Mouse (Mus musculus) layer of hippocampus, adult 11-12 months (tissue): ENCODE data around the gene Atp13a1.

ENCODE experiments used
- DNase-seq: peaks from one replicate; pipeline ENCODE4 v3.0.0; 2022; ENCODE audit warnings: low spot score

Atp13a1 gene

GRCm38 (mm10) chr8:69790773-69791367 lies at the start of gene Atp13a1, which contains the start of gene Zfp866:
Gene Atp13a1, plus strand, starts transcription at chr8:69791163.
Gene Zfp866, minus strand, starts transcription at chr8:69791178.
- DNase-seq: peak; percentile 87

GRCm38 (mm10) chr8:69741231-69741630 lies 49.7 kb upstream of the Atp13a1 start:
- no peak for DNase-seq

GRCm38 (mm10) chr8:69749544-69750454 lies 41.2 kb upstream of the Atp13a1 start, which contains the start of gene Zfp963:
Gene Zfp963, minus strand, starts transcription at chr8:69749970.
- DNase-seq: peak; percentile 96

DNA sequence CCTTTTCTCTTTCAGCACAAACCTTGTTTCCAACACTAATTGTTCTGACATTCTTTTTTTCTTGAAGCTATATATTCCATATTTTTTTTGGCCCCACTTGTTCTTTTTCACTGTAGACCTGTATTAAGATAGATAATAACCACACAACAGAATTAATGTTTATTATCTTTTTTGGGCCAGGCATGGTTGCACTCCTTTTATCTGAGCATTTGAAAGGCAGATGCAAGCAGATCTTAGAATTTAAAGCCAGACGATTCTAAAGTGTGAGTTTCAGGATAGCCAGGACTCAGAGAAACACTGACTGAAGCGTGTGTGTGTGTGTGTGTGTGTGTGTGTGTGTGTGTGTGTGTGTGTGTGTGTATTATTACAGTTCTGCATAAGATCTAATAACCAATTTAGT lies 38.5 kb upstream of the Atp13a1 start:
- DNase-seq: no peak

- DNase-seq: no peak
These were observed 32.6 kb upstream of the Atp13a1 start for GRCm38 (mm10) chr8:69758316-69758715.

DNA sequence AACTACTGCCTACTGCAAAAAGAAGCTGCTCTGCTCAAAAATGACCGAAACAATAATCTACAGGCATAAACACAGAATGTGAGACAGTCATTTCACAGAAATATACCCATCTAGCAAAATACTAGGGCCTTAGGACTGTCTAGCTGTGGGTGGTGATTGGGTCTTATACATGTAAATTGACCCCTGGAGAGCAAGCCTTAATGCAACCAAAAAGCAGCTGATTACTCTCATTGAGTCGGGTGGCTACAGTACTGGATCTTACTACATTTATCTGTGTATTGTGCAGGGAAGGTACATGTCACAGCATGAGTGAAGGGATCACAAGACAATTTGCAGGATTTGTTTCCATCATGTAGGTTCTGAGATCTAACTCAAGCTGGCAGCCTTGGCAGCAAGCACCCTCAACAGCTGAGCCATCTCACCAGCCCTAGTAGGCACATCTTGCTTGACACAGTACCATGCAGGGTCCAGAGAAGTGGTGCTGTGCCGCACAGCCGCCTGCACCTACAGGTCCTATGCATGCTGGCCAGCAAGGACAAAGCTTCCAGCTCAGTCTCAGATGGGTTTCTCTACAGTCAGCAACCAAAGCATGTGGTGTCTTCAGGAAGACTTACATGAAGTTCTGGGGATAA lies 29.0 kb upstream of the Atp13a1 start:
- DNase-seq: no peak

- DNase-seq: no peak
These were observed 19.7 kb upstream of the Atp13a1 start for GRCm38 (mm10) chr8:69771221-69771620.

GRCm38 (mm10) chr8:69772106-69772505 lies 18.9 kb upstream of the Atp13a1 start:
- no peak for DNase-seq

- DNase-seq: peak; percentile 92
These were observed 16.3 kb upstream of the Atp13a1 start, which contains the start of gene Gm20422 for GRCm38 (mm10) chr8:69774503-69775148. Gene Gm20422, minus strand, starts transcription at chr8:69774886.

- no peak for DNase-seq
These were observed 15.8 kb upstream of the Atp13a1 start for GRCm38 (mm10) chr8:69775149-69775534.

GRCm38 (mm10) chr8:69777111-69777510 lies 13.9 kb upstream of the Atp13a1 start:
- no peak for DNase-seq

DNA sequence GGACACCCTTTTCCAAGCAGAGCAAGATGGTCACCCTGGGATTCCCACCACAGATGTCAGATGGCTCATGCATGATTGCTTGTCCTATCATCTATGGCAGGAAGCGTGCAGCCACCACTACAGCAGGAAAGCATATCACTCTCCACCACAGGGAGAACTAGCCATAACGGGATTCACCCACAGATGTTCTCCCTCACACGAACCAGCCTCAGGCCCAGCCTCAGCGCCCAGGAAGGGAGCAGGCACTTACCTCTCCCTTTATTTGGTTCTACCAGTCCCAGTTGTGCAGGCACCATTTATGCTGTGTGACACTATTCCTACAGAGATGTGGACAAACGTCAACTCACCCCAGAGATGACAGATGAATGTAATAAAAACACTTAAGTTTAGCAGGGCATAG lies 1.9 kb upstream of the Atp13a1 start:
- DNase-seq: no peak

GRCm38 (mm10) chr8:69789731-69790130 lies 1.2 kb upstream of the Atp13a1 start:
- no peak for DNase-seq

- no peak for DNase-seq
These were observed 599 bp upstream of the Atp13a1 start for GRCm38 (mm10) chr8:69790364-69790763.

GRCm38 (mm10) chr8:69791415-69792068 lies 579 bp downstream of the Atp13a1 start:
- no peak for DNase-seq

DNA sequence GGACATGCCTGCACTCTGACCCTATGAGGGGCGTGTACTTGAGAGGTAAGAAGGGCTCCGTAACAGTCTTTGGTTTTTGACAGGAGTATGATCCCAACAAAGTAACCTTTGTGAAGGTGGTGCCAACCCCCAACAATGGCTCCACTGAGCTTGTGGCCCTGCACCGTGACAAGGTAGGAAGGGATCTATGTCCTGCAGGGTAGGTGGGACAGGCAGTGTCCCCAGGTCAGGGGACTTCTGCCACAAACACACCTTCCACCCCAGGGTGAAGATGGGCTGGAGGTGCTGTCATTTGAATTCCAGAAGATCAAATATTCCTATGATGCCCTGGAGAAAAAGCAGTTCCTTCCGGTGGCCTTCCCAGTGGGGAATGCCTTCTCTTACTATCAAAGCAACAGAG lies 2.7 kb downstream of the Atp13a1 start:
- no peak for DNase-seq

DNA sequence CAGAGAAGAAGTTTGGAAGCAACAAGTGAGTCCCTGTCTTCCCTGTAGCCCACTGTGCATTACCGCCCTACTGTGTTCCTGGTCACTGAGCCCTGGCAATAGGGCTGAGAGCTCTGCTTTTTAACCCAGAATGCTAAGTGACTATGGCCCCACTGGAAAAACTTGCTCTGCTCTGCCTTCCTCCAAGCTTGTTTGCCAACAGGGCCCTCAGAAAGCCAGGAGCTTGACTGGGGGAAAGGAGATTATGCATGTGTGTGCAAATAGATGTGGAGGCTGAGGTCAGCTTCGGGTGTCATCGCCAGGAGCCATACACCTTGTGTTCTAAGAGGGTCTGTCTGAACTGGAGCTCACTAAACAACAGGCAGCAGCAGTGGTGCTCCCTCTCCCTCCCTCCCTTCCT lies 3.1 kb downstream of the Atp13a1 start:
- no peak for DNase-seq

DNA sequence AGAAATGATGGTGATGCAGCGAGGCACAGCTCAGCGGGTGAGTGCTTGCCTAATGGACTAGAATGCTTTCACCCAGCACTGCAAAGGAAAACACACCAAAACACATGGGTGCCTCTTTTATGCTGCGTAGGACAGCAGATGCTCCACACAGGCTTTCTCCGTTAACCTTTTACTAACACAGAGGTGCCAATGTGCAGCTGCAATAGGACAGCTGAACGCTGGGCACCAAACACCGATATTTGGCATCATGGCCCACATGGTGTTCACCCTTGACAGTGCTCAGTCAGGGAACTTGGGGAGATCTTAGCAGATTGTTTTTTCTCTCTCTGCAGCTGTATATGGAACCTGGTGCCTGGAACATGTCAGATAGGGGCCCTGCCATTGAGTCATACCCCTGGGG lies 3.9 kb downstream of the Atp13a1 start:
- DNase-seq: no peak

DNA sequence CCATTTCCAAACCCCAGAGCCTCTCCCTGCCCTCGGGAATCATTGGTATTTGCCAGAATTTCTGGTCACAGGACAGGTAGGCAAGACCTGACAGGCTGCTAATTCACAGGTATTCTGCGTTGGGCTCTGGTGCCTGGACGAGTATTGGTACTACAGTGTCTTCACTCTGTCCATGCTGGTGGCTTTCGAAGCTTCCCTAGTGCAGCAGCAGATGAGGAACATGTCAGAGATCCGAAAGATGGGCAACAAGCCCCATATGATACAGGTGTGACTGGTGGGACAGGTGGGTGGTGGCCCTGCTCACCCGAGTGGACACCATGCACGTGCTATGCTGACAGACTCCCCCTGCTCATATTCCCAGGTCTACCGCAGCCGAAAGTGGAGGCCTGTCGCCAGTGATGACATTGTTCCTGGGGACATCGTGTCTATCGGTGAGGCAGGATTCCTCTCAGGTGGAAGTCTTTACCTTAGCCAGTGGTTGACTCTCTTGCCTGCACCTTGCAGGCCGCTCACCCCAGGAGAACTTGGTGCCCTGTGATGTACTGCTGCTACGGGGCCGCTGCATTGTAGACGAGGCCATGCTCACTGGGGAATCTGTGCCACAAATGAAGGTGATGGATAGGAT lies 5.9 kb downstream of the Atp13a1 start:
- DNase-seq: no peak

DNA sequence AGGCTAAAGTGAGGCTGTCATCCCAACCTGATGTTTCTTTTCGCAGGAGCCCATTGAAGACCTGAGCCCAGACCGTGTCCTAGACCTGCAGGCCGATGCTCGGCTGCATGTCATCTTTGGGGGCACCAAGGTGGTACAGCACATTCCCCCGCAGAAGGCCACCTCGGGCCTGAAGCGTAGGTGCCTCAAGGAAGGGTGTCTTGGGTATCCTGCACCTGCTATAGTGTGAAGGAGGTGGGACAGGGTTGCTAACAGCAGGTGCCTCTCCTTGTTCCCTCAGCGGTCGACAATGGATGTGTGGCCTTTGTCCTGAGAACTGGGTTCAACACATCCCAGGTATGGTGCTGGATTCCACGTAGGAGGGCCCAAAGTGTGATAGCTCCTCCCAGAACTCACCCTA lies 6.7 kb downstream of the Atp13a1 start:
- peak; percentile 2 for DNase-seq

GRCm38 (mm10) chr8:69799261-69799660 lies 8.3 kb downstream of the Atp13a1 start:
- DNase-seq: peak; percentile 2
